Mouse (Mus musculus) heart, adult 2 months (tissue): ENCODE results near the gene Syn3. TPM values are rescaled to one million over a fixed set of nuclear protein-coding genes. Genes with fewer than 3 reads are reported as not detected.

Experiments used
- DNase-seq, 2 experiments: peaks; one replicate each; pipeline ENCODE4 v3.0.0; 2021
- H3K27ac ChIP-seq: fragments of 200-600 bp; 2 replicates; pipeline ENCODE4 v1.8.1; 2022
- H3K27me3 ChIP-seq: fragments of 200-500 bp; 2 replicates; pipeline ENCODE4 v1.6.1; 2012; ENCODE audit warnings: mild to moderate bottlenecking, low read length, inconsistent platforms, mixed read lengths; ENCODE audit not compliant: control insufficient read depth, insufficient read depth
- H3K36me3 ChIP-seq: fragments of 200-500 bp; 2 replicates; pipeline ENCODE4 v1.6.1; 2012; ENCODE audit warnings: low read length, inconsistent platforms; ENCODE audit not compliant: control insufficient read depth, insufficient read depth
- H3K4me1 ChIP-seq: fragments of 200-500 bp; 2 replicates; pipeline ENCODE4 v1.6.1; 2011; ENCODE audit warnings: low read length; ENCODE audit not compliant: control insufficient read depth, insufficient read depth
- H3K4me3 ChIP-seq: fragments of 200-600 bp; 2 replicates; pipeline ENCODE4 v1.8.1; 2022
- H3K79me2 ChIP-seq: fragments of 200-500 bp; replicated peaks from 2 replicates; pipeline ENCODE4 v1.6.1; 2012; ENCODE audit warnings: mild to moderate bottlenecking, inconsistent platforms, low read length, moderate library complexity, mixed read lengths; ENCODE audit not compliant: control insufficient read depth, insufficient read depth
- H3K9ac ChIP-seq: fragments of 200-500 bp; 2 replicates; pipeline ENCODE4 v1.6.1; 2012; ENCODE audit warnings: low read depth, mild to moderate bottlenecking, control low read depth, inconsistent platforms, low read length, mixed read lengths
- CTCF ChIP-seq: fragments of 200-600 bp; IDR thresholded peaks from 2 replicates; pipeline ENCODE4 v1.8.1; 2022; ENCODE audit warnings: antibody characterized with exemption, mild to moderate bottlenecking, moderate library complexity
- EP300 ChIP-seq: fragments of 200-500 bp; IDR thresholded peaks from 2 replicates; pipeline ENCODE4 v1.6.1; 2011; ENCODE audit warnings: low read depth, low read length, control low read depth; ENCODE audit not compliant: insufficient read depth
- POLR2A ChIP-seq: fragments of 200-500 bp; IDR thresholded peaks from 2 replicates; pipeline ENCODE4 v1.6.1; 2011; ENCODE audit warnings: mild to moderate bottlenecking, low read depth, low read length, control low read depth; ENCODE audit not compliant: insufficient read depth
- WGBS: fragments of 180-500 bp; shearing (Covaris S2); methylation state at CpG from one replicate; pipeline ENCODE4 v1.1.7; 2018; 5-methylcytosine and 5-hydroxymethylcytosine counted together
- intact Hi-C: fragments of 180-260 bp; cut with DNase I; formaldehyde crosslinking; loops from one replicate; pipeline ENCODE4 v1.15.1; 2025
- polyA plus RNA-seq: library from polyadenylated mRNA; depleted of rRNA; stranded (reverse); fragments of >200 nt; gene quantifications from 2 replicates; pipeline ENCODE4 v1.2.3, GENCODE M21; 2012
- total RNA-seq, 2 experiments: library from RNA; stranded (reverse); gene quantifications; 2 replicates each; pipeline ENCODE4 v1.2.3; 2021

Gene Syn3
- total and polyA plus RNA-seq, 3 experiments = 0.31 to 0.75 (median 0.41) TPM

DNA sequence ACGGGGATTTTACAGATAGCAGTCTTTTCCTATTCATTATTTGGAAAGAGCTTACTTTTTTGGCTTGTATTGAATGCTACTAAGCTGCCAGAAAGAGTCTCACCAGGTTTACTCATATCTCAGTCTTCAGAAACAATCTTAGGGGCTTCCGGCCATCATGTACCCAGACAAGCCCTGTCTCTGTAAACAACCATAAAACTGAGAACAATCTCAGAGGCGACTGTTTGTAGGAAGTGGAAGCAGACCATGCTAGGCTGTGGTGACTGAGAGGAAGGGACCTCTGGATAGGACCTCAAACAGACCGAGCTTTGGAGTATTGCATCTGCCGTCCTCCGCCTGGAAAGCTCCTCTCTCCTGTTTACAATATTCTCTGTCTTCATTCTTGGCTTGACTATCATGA, 400.3 kb downstream of the Syn3 start:
- peaks cover under 1% of the 10 kb centered on the region; the same call in 1 of the 2 replicates for H3K4me1 ChIP-seq
- DNase-seq = no peak
- 73% methylated on average over 6 of the region's 6 CpGs for WGBS
- intact Hi-C loops = no loop called here
- no peaks in the 10 kb centered on the region for H3K36me3 ChIP-seq
- H3K9ac ChIP-seq = no peak overlapping the region
- no peak overlapping the region for H3K27ac ChIP-seq
- no peak for TF ChIP-seq POLR2A
- TF ChIP-seq CTCF = no peak
- TF ChIP-seq EP300 = no peak
- H3K79me2 ChIP-seq = no peaks in the 10 kb centered on the region
- H3K27me3 ChIP-seq = no peaks in the 10 kb centered on the region
- H3K4me3 ChIP-seq = no peak overlapping the region

DNA sequence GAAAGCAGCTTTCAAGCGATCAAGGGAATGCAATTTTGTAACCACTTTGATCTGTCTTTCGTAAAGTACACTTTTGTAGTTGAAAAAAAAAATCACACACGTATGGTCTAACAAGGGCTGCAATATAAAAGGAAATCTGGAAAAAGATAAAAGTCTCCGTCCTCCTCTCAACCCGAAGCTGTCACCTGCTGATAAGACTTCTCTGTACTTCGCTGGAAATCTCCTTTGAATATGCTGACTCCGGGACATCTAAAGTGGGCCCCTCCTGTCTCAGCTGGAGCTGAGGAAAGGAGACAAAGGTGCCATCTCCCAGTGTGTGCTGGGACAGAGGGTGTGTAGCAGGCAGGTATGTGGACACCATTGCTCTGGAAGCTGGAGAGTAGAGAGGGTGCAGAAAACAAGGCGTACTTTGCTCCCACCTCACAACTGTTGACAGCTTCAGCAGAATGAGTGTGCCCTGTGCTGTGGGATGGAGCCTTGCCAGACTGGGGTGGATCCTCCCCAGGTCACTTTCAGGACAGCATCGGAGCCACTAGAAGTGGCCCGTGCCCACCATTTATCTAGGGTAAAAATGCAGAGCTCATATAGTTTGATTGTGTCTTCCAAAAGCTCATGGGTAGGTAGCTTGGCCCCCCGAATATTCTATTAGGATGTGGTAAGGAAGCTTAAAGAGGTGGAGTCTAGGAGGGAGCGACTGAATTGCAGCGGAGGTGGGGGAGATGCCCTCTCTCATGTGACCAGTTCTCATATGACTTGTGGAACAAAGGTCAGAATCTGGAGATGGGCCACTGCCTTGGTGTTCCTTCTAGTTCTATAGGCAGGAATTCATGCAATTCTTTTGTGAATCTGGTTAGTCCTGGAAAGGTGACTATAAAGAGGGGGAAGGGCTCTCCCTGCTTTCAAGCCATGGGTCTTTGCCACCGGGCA, 405.3 kb downstream of the Syn3 start:
- H3K27me3 ChIP-seq = no peaks in the 10 kb centered on the region
- intact Hi-C loops = no loop called here
- TF ChIP-seq POLR2A = no peak
- peaks cover 2% of the 10 kb centered on the region; the same call in 1 of the 2 replicates for H3K4me1 ChIP-seq
- no peak overlapping the region for H3K9ac ChIP-seq
- DNase-seq = peak in 1 of 2 experiments; percentile 28
- WGBS = 47% methylated on average over 14 of the region's 14 CpGs
- no peaks in the 10 kb centered on the region for H3K36me3 ChIP-seq
- no peak overlapping the region for H3K27ac ChIP-seq
- no peaks in the 10 kb centered on the region for H3K79me2 ChIP-seq
- no peak overlapping the region for H3K4me3 ChIP-seq

DNA sequence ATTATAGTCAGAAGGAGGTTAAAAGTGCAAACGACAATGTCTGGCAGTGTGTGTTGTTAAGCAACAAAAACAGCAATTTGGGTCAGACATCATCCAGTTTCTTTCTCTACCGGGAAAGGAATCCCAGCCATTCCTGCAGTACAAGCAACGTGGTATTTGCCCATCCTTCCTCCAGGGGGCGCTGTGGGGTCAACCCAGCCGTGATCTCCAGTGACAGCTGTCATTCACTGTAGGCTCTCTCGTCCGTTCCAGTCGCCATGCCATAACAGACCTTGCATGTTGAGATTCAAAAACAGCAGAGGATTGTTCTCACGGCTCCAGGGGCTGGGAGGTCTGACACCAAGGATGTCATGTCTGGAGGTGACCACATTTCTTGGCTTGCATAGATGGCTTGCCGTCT, 406.8 kb downstream of the Syn3 start:
- no peaks in the 10 kb centered on the region for H3K79me2 ChIP-seq
- H3K27ac ChIP-seq = no peak overlapping the region

DNA sequence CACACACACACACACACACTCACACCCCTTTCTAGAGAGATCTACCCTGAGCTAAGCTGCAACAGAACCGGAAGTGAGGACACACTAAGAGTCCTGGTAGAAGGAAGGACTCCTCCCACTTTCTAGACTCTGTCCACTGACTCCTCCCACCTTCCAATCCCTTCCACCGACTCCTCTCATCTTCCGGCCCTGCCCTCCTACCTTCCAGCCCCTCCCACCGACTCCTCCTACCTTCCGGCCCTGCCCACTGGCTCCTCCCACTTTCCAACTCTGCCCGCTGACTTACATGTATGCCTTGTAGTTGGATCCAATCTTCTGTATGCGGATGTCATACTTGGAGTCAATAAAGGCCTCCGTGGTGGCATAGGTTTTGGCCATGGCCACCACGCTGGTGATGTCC, 418.8 kb downstream of the Syn3 start:
- Histone ChIP-seq H3K36me3 (no peaks in the 10 kb centered on the region), H3K27ac (no peak overlapping the region), H3K4me3 (no peak overlapping the region), H3K79me2 (no peaks in the 10 kb centered on the region), H3K9ac (no peak overlapping the region), H3K27me3 (no peaks in the 10 kb centered on the region), H3K4me1 (no peaks in the 10 kb centered on the region)
- DNase-seq = no peak
- TF ChIP-seq POLR2A = no peak
- TF ChIP-seq CTCF = no peak
- no peak for TF ChIP-seq EP300
- intact Hi-C loops = loop anchor here (5.0 kb wide), 1 partner anchor 57 kb away; no protein-coding TSS in a partner anchor
- WGBS = 80% methylated on average over 9 of the region's 9 CpGs

More for the DNA sequence above, 406.8 kb downstream of the Syn3 start:
- H3K36me3 ChIP-seq = no peaks in the 10 kb centered on the region
- TF ChIP-seq EP300 (no peak), CTCF (peak; percentile 62), POLR2A (no peak)
- H3K9ac ChIP-seq = no peak overlapping the region
- H3K27me3 ChIP-seq = no peaks in the 10 kb centered on the region
- peaks cover 2% of the 10 kb centered on the region; the same call in 1 of the 2 replicates for H3K4me1 ChIP-seq
- DNase-seq = no peak
- 56% methylated on average over 10 of the region's 10 CpGs for WGBS
- H3K4me3 ChIP-seq = no peak overlapping the region
- intact Hi-C loops = no loop called here

DNA sequence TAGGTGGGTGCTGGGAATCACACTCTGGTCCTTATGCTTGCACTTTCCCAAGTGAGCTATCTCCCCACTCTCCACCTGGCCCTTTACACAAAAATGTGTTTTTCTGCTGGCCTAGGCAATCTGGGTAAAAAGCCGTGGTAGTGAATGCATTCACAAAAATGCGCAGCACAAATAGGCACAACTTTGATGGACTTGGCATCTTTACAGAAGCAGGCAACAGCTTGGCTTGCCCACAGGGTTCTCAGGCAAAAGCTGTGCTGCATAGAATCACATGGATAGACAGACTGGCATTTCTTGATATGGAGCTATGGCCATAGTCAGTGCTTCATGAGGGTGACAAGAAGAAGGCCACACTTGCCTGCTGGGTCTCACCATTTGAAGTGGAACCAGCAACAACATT, 419.9 kb downstream of the Syn3 start:
- intact Hi-C loops = loop anchor here (5.0 kb wide), 1 partner anchor 59 kb away; no protein-coding TSS in a partner anchor
- DNase-seq = no peak
- no peaks in the 10 kb centered on the region for H3K36me3 ChIP-seq
- H3K79me2 ChIP-seq = no peaks in the 10 kb centered on the region
- TF ChIP-seq CTCF (no peak), EP300 (no peak), POLR2A (no peak)
- no peak overlapping the region for H3K27ac ChIP-seq
- WGBS = 88% methylated on average over 2 of the region's 2 CpGs
- H3K4me1 ChIP-seq = no peaks in the 10 kb centered on the region
- H3K4me3 ChIP-seq = no peak overlapping the region
- H3K9ac ChIP-seq = no peak overlapping the region
- H3K27me3 ChIP-seq = no peaks in the 10 kb centered on the region

DNA sequence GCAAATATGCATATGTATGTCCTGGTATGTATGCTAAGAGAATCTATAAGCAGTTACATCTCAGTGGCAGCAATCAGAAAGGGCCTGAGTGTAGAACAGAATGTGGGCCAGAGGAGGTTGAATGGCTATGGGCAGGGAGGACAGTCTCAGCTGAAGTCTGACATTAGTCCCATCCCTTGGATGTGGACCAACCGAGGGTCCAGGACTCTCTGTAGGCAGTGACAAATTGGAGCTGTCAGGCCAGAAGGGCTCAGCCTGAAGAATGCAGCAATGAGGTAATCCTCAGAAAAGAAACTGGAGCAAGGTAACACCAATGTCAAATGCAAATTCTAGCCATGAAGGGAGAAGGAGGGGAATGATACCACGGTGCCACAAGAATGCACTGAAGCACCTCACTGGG, 421.4 kb downstream of the Syn3 start:
- DNase-seq = no peak
- no peaks in the 10 kb centered on the region for H3K4me1 ChIP-seq
- H3K27me3 ChIP-seq = no peaks in the 10 kb centered on the region
- TF ChIP-seq POLR2A = no peak
- TF ChIP-seq CTCF = no peak
- TF ChIP-seq EP300 = no peak
- no peak overlapping the region for H3K4me3 ChIP-seq
- 69% methylated on average over 2 of the region's 2 CpGs for WGBS
- H3K79me2 ChIP-seq = no peaks in the 10 kb centered on the region
- no peak overlapping the region for H3K9ac ChIP-seq
- no peak overlapping the region for H3K27ac ChIP-seq
- H3K36me3 ChIP-seq = no peaks in the 10 kb centered on the region
- intact Hi-C loops = loop anchor here (5.0 kb wide), 1 partner anchor 60 kb away; no protein-coding TSS in a partner anchor
